Mouse (Mus musculus) testis, adult 2 months (tissue): ENCODE results near the gene Rnf168. TPM values are rescaled to one million over a fixed set of nuclear protein-coding genes. Genes with fewer than 3 reads are reported as not detected.
"Not testable (repeated sequence)": the region's sequence is repeated elsewhere in the genome, so short reads cannot be mapped to it uniquely, and the experiment has no call there.

Experiments
- H3K27ac ChIP-seq: fragments of 200-500 bp; 2 replicates; pipeline ENCODE4 v1.5.1; 2012; ENCODE audit warnings: low read depth, low read length; ENCODE audit not compliant: control insufficient read depth, insufficient read depth
- H3K27me3 ChIP-seq: fragments of 200-500 bp; 2 replicates; pipeline ENCODE4 v1.6.1; 2012; ENCODE audit warnings: mild to moderate bottlenecking, low read length, moderate library complexity; ENCODE audit not compliant: control insufficient read depth, insufficient read depth
- H3K36me3 ChIP-seq: fragments of 200-500 bp; 2 replicates; pipeline ENCODE4 v1.6.1; 2012; ENCODE audit warnings: mild to moderate bottlenecking, low read length; ENCODE audit not compliant: control insufficient read depth, insufficient read depth
- H3K4me1 ChIP-seq: fragments of 200-500 bp; 2 replicates; pipeline ENCODE4 v1.6.1; 2012; ENCODE audit warnings: low read length; ENCODE audit not compliant: control insufficient read depth, insufficient read depth
- H3K4me3 ChIP-seq: fragments of 200-500 bp; 2 replicates; pipeline ENCODE4 v1.5.1; 2012; ENCODE audit warnings: low read depth, mild to moderate bottlenecking, low read length, moderate library complexity, mixed read lengths; ENCODE audit not compliant: control insufficient read depth
- CTCF ChIP-seq: fragments of 200-500 bp; IDR thresholded peaks from 2 replicates; pipeline ENCODE4 v1.5.1; 2012; ENCODE audit warnings: low read depth, mild to moderate bottlenecking, inconsistent platforms, low read length, moderate library complexity; ENCODE audit not compliant: control insufficient read depth, insufficient read depth, insufficient replicate concordance
- POLR2A ChIP-seq: fragments of 200-500 bp; IDR thresholded peaks from 2 replicates; pipeline ENCODE4 v1.6.1; 2012; ENCODE audit warnings: low read depth, mild to moderate bottlenecking, inconsistent platforms, low read length, moderate library complexity; ENCODE audit not compliant: control insufficient read depth
- polyA plus RNA-seq: library from polyadenylated mRNA; depleted of rRNA; stranded (reverse); fragments of >200 nt; gene quantifications from 2 replicates; pipeline ENCODE4 v1.2.3, GENCODE M21; 2012

The Rnf168 gene
- polyA plus RNA-seq, 1 experiment: 17.9 TPM

GRCm38 (mm10) chr16:32246952-32247370 is 30.3 kb upstream of the Rnf168 start, which contains the start of the genes Fbxo45 and Wdr53:
Fbxo45 (minus strand) TSS chr16:32247158.
Wdr53 (plus strand) TSS chr16:32247227.
- peak within 1 kb of the TSS; percentile 91 for H3K27ac ChIP-seq
- no peaks in the 10 kb centered on the region; the same call in 1 of the 2 replicates for H3K4me1 ChIP-seq
- peak within 1 kb of the TSS; percentile 97 for H3K4me3 ChIP-seq
- H3K27me3 ChIP-seq: no peaks in the 10 kb centered on the region
- no peaks in the 10 kb centered on the region for H3K36me3 ChIP-seq
- TF ChIP-seq CTCF: no peak
- TF ChIP-seq POLR2A: peak; percentile 88

GRCm38 (mm10) chr16:32264225-32264624 is 13.0 kb upstream of the Rnf168 start:
- H3K4me1 ChIP-seq, H3K4me3 ChIP-seq, H3K36me3 ChIP-seq, H3K27me3 ChIP-seq, H3K27ac ChIP-seq: not testable (repeated sequence)

GRCm38 (mm10) chr16:32271291-32271690 is 6.0 kb upstream of the Rnf168 start, which contains the start of gene Smco1:
Smco1 (plus strand) TSS chr16:32271468.
- no peak within 1 kb of the TSS for H3K27ac ChIP-seq
- TF ChIP-seq CTCF: no peak
- no peak for TF ChIP-seq POLR2A
- no peak within 1 kb of the TSS for H3K4me3 ChIP-seq
- H3K36me3 ChIP-seq: no peaks in the 10 kb centered on the region
- 0 out of 2 replicates have a peak, but pooled peaks cover 2% of the 10 kb centered on the region for H3K4me1 ChIP-seq
- H3K27me3 ChIP-seq: no peaks in the 10 kb centered on the region

- TF ChIP-seq POLR2A: no peak
- peak; percentile 80; the same call in 1 of the 2 replicates for TF ChIP-seq CTCF
- Histone ChIP-seq H3K27me3 (no peaks in the 10 kb centered on the region), H3K4me1 (peaks cover 2% of the 10 kb centered on the region; the same call in 1 of the 2 replicates), H3K4me3 (peak overlapping the region; percentile 36), H3K36me3 (no peaks in the 10 kb centered on the region), H3K27ac (no peak overlapping the region)
These were observed 3.9 kb upstream of the Rnf168 start for GRCm38 (mm10) chr16:32273338-32273737.

GRCm38 (mm10) chr16:32275041-32275440 is 2.2 kb upstream of the Rnf168 start:
- H3K27me3 ChIP-seq: no peaks in the 10 kb centered on the region
- peak overlapping the region; percentile 84 for H3K4me3 ChIP-seq
- H3K4me1 ChIP-seq: peaks cover 2% of the 10 kb centered on the region; the same call in 1 of the 2 replicates
- TF ChIP-seq POLR2A: no peak
- TF ChIP-seq CTCF: no peak
- no peak overlapping the region for H3K27ac ChIP-seq
- no peaks in the 10 kb centered on the region for H3K36me3 ChIP-seq

- peaks cover 2% of the 10 kb centered on the region; the same call in 1 of the 2 replicates for H3K4me1 ChIP-seq
- no peaks in the 10 kb centered on the region for H3K27me3 ChIP-seq
- no peak overlapping the region for H3K27ac ChIP-seq
- peak overlapping the region; percentile 84 for H3K4me3 ChIP-seq
- TF ChIP-seq POLR2A: no peak
- no peak for TF ChIP-seq CTCF
- H3K36me3 ChIP-seq: no peaks in the 10 kb centered on the region
These were observed 1.4 kb upstream of the Rnf168 start for GRCm38 (mm10) chr16:32275830-32276229.

- no peak overlapping the region for H3K27ac ChIP-seq
- H3K27me3 ChIP-seq: no peaks in the 10 kb centered on the region
These were observed 1.1 kb downstream of the Rnf168 start for GRCm38 (mm10) chr16:32278396-32278795.

More at GRCm38 (mm10) chr16:32278396-32278795, 1.1 kb downstream of the Rnf168 start:
- TF ChIP-seq CTCF (no peak), POLR2A (no peak)
- Histone ChIP-seq H3K4me3 (peak overlapping the region; percentile 97), H3K36me3 (peaks cover 2% of the 10 kb centered on the region; the same call in 1 of the 2 replicates), H3K4me1 (no peaks in the 10 kb centered on the region; the same call in 1 of the 2 replicates)
